Mouse (Mus musculus): ENCODE measurements around the gene Rora.

GRCm38 (mm10) chr9:68707636-68708035, 54.0 kb downstream of the Rora start:
- TF ChIP-seq CTCF (IDR thresholded peaks at IDR 0.05; ENCODE audit: low read depth) (no peak), EP300 (optimal IDR thresholded peaks at IDR 0.05) (no peak)

Measured in stomach, postnatal 0 days (tissue).